Mouse (Mus musculus): ENCODE measurements around the gene Mad1l1.

GRCm38 (mm10) chr5:140110024-140110423 is 211.3 kb downstream of the Mad1l1 start:
- no peak for TF ChIP-seq CTCF (IDR thresholded peaks at IDR 0.05; ENCODE audit: control insufficient read depth, insufficient read depth, insufficient read length)
- no peak for TF ChIP-seq USF1 (IDR thresholded peaks at IDR 0.05; ENCODE audit: low read depth)

Data from C2C12 (cell line).